Mouse (Mus musculus): Measurements from ENCODE around the gene Rbm47. TPM values are rescaled to one million over a fixed set of nuclear protein-coding genes. Genes with fewer than 3 reads are reported as not detected.

The Rbm47 gene
- polyA plus RNA-seq, 1 experiment from 2014 or later = 10.4 TPM

GRCm38 (mm10) chr5:66015449-66015961, 157.4 kb downstream of the Rbm47 start:
- H3K36me3 ChIP-seq (ENCODE audit: control insufficient read depth, insufficient read depth, low read length) = no peaks in the 10 kb centered on the region
- no peaks in the 10 kb centered on the region for H3K27me3 ChIP-seq (replicated peaks; ENCODE audit: control insufficient read depth, insufficient read depth, low read length)
- H3K27ac ChIP-seq (replicated peaks; ENCODE audit: low read depth, low read length) = no peak overlapping the region
- no peaks in the 10 kb centered on the region for H3K9me3 ChIP-seq (ENCODE audit: control insufficient read depth, low read length)
- DNase-seq (ENCODE audit: low spot score) (no peak), ATAC-seq (ENCODE audit: low read depth) (no peak)
- H3K4me3 ChIP-seq (ENCODE audit: low read depth, low read length) = no peak overlapping the region
- no peak overlapping the region for H3K9ac ChIP-seq (ENCODE audit: low read depth, low read length)
- WGBS = 89% methylated on average over 2 of the region's 2 CpGs
- no peaks in the 10 kb centered on the region for H3K4me1 ChIP-seq (ENCODE audit: control insufficient read depth, insufficient read depth, low read length)
- no peak overlapping the region for H3K4me2 ChIP-seq (ENCODE audit: low read depth, low read length)

GRCm38 (mm10) chr5:66014437-66014836, 158.5 kb downstream of the Rbm47 start:
- 88% methylated on average over 2 of the region's 2 CpGs for WGBS
- no peaks in the 10 kb centered on the region for H3K9me3 ChIP-seq (ENCODE audit: control insufficient read depth, low read length)
- ATAC-seq (ENCODE audit: low read depth) (no peak), DNase-seq (ENCODE audit: low spot score) (no peak)
- H3K4me3 ChIP-seq (ENCODE audit: low read depth, low read length) = no peak overlapping the region
- no peaks in the 10 kb centered on the region for H3K4me1 ChIP-seq (ENCODE audit: control insufficient read depth, insufficient read depth, low read length)
- H3K36me3 ChIP-seq (ENCODE audit: control insufficient read depth, insufficient read depth, low read length) = no peaks in the 10 kb centered on the region
- no peak overlapping the region for H3K9ac ChIP-seq (ENCODE audit: low read depth, low read length)
- H3K27me3 ChIP-seq (replicated peaks; ENCODE audit: control insufficient read depth, insufficient read depth, low read length) = no peaks in the 10 kb centered on the region
- no peak overlapping the region for H3K4me2 ChIP-seq (ENCODE audit: low read depth, low read length)
- H3K27ac ChIP-seq (replicated peaks; ENCODE audit: low read depth, low read length) = no peak overlapping the region

DNA sequence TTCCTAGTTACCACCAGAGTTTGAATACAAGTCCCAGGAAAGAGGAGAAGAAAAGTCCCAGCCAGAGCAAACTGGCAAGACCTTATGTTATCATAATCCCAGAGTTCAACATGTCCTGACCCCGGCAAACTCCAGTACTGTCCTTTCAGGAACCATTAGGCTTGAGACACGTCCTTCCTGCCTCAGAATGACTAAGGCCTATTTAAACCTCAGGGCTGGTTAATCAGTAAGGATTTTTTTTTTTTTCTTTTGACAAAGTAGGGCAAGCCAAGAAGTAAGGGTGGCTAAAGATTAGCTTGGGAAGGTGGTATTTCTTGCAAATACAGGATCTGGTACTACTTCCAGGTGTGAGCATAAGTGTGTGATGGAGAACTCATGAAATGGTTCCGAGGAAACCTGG, 158.9 kb downstream of the Rbm47 start:
- Histone ChIP-seq H3K27me3 (replicated peaks; ENCODE audit: control insufficient read depth, insufficient read depth, low read length) (no peaks in the 10 kb centered on the region), H3K9ac (ENCODE audit: low read depth, low read length) (no peak overlapping the region), H3K27ac (replicated peaks; ENCODE audit: low read depth, low read length) (no peak overlapping the region), H3K4me2 (ENCODE audit: low read depth, low read length) (no peak overlapping the region), H3K4me1 (ENCODE audit: control insufficient read depth, insufficient read depth, low read length) (no peaks in the 10 kb centered on the region), H3K36me3 (ENCODE audit: control insufficient read depth, insufficient read depth, low read length) (no peaks in the 10 kb centered on the region), H3K9me3 (ENCODE audit: control insufficient read depth, low read length) (no peaks in the 10 kb centered on the region), H3K4me3 (ENCODE audit: low read depth, low read length) (no peak overlapping the region)
- DNase-seq (ENCODE audit: low spot score) (no peak), ATAC-seq (ENCODE audit: low read depth) (no peak)
- WGBS = 69% methylated on average over 3 of the region's 3 CpGs

- Histone ChIP-seq H3K36me3 (ENCODE audit: control insufficient read depth, insufficient read depth, low read length) (no peaks in the 10 kb centered on the region), H3K27me3 (replicated peaks; ENCODE audit: control insufficient read depth, insufficient read depth, low read length) (no peaks in the 10 kb centered on the region), H3K4me2 (ENCODE audit: low read depth, low read length) (no peak overlapping the region), H3K4me3 (ENCODE audit: low read depth, low read length) (no peak overlapping the region), H3K27ac (replicated peaks; ENCODE audit: low read depth, low read length) (no peak overlapping the region), H3K4me1 (ENCODE audit: control insufficient read depth, insufficient read depth, low read length) (no peaks in the 10 kb centered on the region), H3K9me3 (ENCODE audit: control insufficient read depth, low read length) (no peaks in the 10 kb centered on the region), H3K9ac (ENCODE audit: low read depth, low read length) (no peak overlapping the region)
- no peak for DNase-seq (ENCODE audit: low spot score)
- 71% methylated on average over 15 of the region's 15 CpGs for WGBS
- no peak for ATAC-seq (ENCODE audit: low read depth)
Observed at GRCm38 (mm10) chr5:66008245-66008967, 164.5 kb downstream of the Rbm47 start.

GRCm38 (mm10) chr5:66005041-66005678, 167.8 kb downstream of the Rbm47 start:
- no peak overlapping the region for H3K27ac ChIP-seq (replicated peaks; ENCODE audit: low read depth, low read length)
- no peaks in the 10 kb centered on the region for H3K9me3 ChIP-seq (ENCODE audit: control insufficient read depth, low read length)
- DNase-seq (ENCODE audit: low spot score) (no peak), ATAC-seq (ENCODE audit: low read depth) (no peak)
- H3K36me3 ChIP-seq (ENCODE audit: control insufficient read depth, insufficient read depth, low read length) = no peaks in the 10 kb centered on the region
- no peak overlapping the region for H3K4me3 ChIP-seq (ENCODE audit: low read depth, low read length)
- no peaks in the 10 kb centered on the region for H3K4me1 ChIP-seq (ENCODE audit: control insufficient read depth, insufficient read depth, low read length)
- H3K27me3 ChIP-seq (replicated peaks; ENCODE audit: control insufficient read depth, insufficient read depth, low read length) = no peaks in the 10 kb centered on the region
- H3K4me2 ChIP-seq (ENCODE audit: low read depth, low read length) = no peak overlapping the region
- H3K9ac ChIP-seq (ENCODE audit: low read depth, low read length) = no peak overlapping the region
- WGBS = 42% methylated on average over 16 of the region's 16 CpGs

GRCm38 (mm10) chr5:66004134-66004925, 168.6 kb downstream of the Rbm47 start, which contains the start of gene 9130230L23Rik:
Gene 9130230L23Rik (minus strand): TSS chr5:66004285.
- DNase-seq (ENCODE audit: low spot score) = peak; percentile 33
- Histone ChIP-seq H3K4me2 (ENCODE audit: low read depth, low read length) (no peak within 1 kb of the TSS), H3K9ac (ENCODE audit: low read depth, low read length) (no peak within 1 kb of the TSS), H3K27me3 (replicated peaks; ENCODE audit: control insufficient read depth, insufficient read depth, low read length) (no peaks in the 10 kb centered on the region), H3K4me3 (ENCODE audit: low read depth, low read length) (no peak within 1 kb of the TSS), H3K4me1 (ENCODE audit: control insufficient read depth, insufficient read depth, low read length) (no peaks in the 10 kb centered on the region), H3K27ac (replicated peaks; ENCODE audit: low read depth, low read length) (no peak within 1 kb of the TSS; the same call in 1 of the 2 replicates), H3K36me3 (ENCODE audit: control insufficient read depth, insufficient read depth, low read length) (no peaks in the 10 kb centered on the region), H3K9me3 (ENCODE audit: control insufficient read depth, low read length) (no peaks in the 10 kb centered on the region)
- 62% methylated on average over 14 of the region's 14 CpGs for WGBS
- ATAC-seq (ENCODE audit: low read depth) = peak; percentile 56

DNA sequence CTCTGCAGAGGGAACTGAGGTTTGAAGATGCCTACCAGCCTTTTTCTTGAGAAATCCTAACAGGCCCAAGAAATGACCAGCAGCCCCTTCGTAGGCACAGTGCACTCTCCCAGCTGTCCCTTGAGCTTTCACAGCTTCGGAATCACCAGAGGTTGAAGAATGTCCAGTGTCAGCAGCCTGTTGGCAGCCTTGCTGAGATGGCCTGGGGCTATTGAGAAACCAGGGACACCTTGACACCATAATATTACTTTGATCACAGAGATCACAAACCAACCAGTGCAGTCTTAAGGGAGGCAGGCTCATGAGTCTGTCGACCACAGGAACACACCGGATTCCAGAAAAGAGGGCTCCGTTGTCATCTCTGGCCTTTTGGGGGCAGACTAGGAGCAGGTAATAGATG, 171.7 kb downstream of the Rbm47 start:
- ATAC-seq (ENCODE audit: low read depth) (no peak), DNase-seq (ENCODE audit: low spot score) (no peak)
- Histone ChIP-seq H3K27me3 (replicated peaks; ENCODE audit: control insufficient read depth, insufficient read depth, low read length) (no peaks in the 10 kb centered on the region), H3K4me1 (ENCODE audit: control insufficient read depth, insufficient read depth, low read length) (no peaks in the 10 kb centered on the region), H3K9me3 (ENCODE audit: control insufficient read depth, low read length) (no peaks in the 10 kb centered on the region), H3K27ac (replicated peaks; ENCODE audit: low read depth, low read length) (no peak overlapping the region), H3K4me2 (ENCODE audit: low read depth, low read length) (no peak overlapping the region), H3K36me3 (ENCODE audit: control insufficient read depth, insufficient read depth, low read length) (no peaks in the 10 kb centered on the region), H3K9ac (ENCODE audit: low read depth, low read length) (no peak overlapping the region), H3K4me3 (ENCODE audit: low read depth, low read length) (no peak overlapping the region)
- WGBS = 64% methylated on average over 5 of the region's 5 CpGs

DNA sequence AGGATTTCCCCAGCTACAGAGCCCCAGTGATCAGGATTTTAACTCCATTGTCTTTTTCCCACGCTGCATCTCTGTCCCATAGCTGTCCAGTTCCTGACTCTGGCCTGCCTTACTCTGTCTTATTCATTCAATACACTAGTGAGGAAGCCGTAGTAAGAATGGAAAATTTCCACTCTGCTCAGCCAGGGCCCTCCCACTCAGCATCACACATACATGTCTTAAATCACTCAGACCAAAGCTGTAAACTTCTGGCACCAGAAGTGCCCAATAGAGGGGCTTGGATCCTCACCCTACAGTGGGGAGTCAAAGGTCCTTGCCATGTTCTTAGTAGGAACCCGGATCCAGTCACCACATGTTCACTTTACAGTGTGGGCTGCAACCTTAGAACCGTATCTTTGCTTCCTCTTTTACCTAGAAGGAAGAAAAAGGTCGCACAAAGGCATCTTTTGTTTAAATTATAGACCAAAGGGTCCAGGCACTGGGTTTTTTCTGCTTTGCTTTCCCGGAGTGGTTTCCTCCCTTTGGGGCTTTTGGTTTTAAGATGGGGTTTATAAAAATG, 172.3 kb downstream of the Rbm47 start:
- no peaks in the 10 kb centered on the region for H3K4me1 ChIP-seq (ENCODE audit: control insufficient read depth, insufficient read depth, low read length)
- 0 out of 2 replicates have a peak, but pooled peaks have one; percentile 58 for ATAC-seq (ENCODE audit: low read depth)
- no peak for DNase-seq (ENCODE audit: low spot score)
- no peaks in the 10 kb centered on the region for H3K27me3 ChIP-seq (replicated peaks; ENCODE audit: control insufficient read depth, insufficient read depth, low read length)
- 54% methylated on average over 6 of the region's 6 CpGs for WGBS
- H3K4me2 ChIP-seq (ENCODE audit: low read depth, low read length) = no peak overlapping the region
- no peak overlapping the region for H3K27ac ChIP-seq (replicated peaks; ENCODE audit: low read depth, low read length)
- no peak overlapping the region for H3K9ac ChIP-seq (ENCODE audit: low read depth, low read length)
- no peak overlapping the region for H3K4me3 ChIP-seq (ENCODE audit: low read depth, low read length)
- no peaks in the 10 kb centered on the region for H3K9me3 ChIP-seq (ENCODE audit: control insufficient read depth, low read length)
- H3K36me3 ChIP-seq (ENCODE audit: control insufficient read depth, insufficient read depth, low read length) = no peaks in the 10 kb centered on the region
